Mouse (Mus musculus): ENCODE results near the gene Ccne1. TPM values are rescaled to one million over a fixed set of nuclear protein-coding genes. Genes with fewer than 3 reads are reported as not detected.

Ccne1 gene
- total and polyA plus RNA-seq, 2 experiments: 0.37 TPM

DNA sequence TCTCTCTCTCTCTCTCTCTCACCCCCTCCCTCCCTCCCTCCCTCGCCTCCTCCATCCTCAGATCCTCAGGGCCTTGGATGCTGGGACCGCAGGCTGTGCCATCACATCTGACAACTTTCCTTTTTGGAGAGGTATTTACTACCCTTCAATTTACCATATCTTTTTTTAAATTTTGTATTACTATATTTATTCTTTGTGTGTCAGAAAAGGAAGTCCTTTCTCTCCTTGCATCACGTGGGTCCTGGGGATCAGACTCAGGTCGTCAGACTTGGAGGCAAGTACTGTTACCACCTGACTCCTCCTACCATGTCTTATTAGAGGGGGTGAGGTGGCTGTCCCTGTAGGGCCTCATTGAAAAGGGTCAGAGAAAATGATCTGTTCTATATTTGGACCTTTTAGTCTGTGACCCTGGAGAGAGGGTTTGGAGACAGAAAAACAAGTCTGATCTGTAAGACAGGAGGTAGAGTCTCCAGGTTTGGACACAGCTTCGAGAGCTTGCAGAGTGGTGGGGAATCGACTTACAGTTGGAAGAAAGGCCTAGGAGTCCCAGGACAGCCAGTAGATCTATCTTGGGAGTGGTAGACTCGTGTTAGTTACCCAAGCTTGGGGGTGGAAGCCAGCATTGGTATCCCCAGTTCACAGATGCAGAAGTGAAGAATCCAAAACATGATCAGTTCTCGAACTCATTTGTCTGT is 47.6 kb downstream of the Ccne1 start:
- Histone ChIP-seq H3K4me3 (ENCODE audit: insufficient read depth, low read depth, low read length) (no peak overlapping the region), H3K36me3 (ENCODE audit: control insufficient read depth, insufficient read depth, low read length) (no peaks in the 10 kb centered on the region), H3K79me2 (ENCODE audit: control insufficient read depth, insufficient read depth, low read length) (no peaks in the 10 kb centered on the region), H3K27ac (replicated peaks; ENCODE audit: insufficient read depth, low read depth, low read length) (no peak overlapping the region), H3K27me3 (ENCODE audit: control insufficient read depth, insufficient read depth, low read length) (no peaks in the 10 kb centered on the region), H3K9ac (ENCODE audit: low read depth, low read length) (no peak overlapping the region), H3K4me1 (ENCODE audit: control insufficient read depth, insufficient read depth, low read length) (peaks cover 2% of the 10 kb centered on the region; the same call in 1 of the 2 replicates)
- 76% methylated on average over 8 of the region's 8 CpGs for WGBS
- DNase-seq (ENCODE audit: extremely low read depth, low read depth, low spot score): no peak
- TF ChIP-seq POLR2A (IDR thresholded peaks at IDR 0.05; ENCODE audit: extremely low read depth, insufficient read depth, low read length): no peak
- no peak for TF ChIP-seq CTCF (IDR thresholded peaks at IDR 0.05; ENCODE audit: low read depth, low read length)

DNA sequence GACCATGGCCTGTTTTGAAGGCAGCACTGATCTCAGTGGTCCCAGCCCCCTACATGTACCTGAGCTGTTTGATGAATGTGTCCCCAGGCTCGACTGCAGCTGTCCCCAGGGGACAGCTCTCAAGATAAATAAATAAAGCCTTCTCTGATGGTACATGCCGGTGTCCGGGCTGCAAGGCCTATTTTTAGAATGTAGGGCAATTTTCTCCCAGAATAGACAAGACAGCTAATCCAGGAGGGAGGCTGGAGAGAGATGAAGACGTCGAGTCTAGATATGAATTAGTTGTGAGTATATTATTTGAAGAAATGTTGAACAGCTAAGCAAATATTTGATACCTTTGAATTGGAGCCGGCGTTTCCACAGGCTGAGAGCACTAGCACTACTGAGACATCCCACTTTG is 48.2 kb downstream of the Ccne1 start:
- TF ChIP-seq CTCF (IDR thresholded peaks at IDR 0.05; ENCODE audit: low read depth, low read length): no peak
- TF ChIP-seq POLR2A (IDR thresholded peaks at IDR 0.05; ENCODE audit: extremely low read depth, insufficient read depth, low read length): no peak
- Histone ChIP-seq H3K79me2 (ENCODE audit: control insufficient read depth, insufficient read depth, low read length) (no peaks in the 10 kb centered on the region), H3K36me3 (ENCODE audit: control insufficient read depth, insufficient read depth, low read length) (no peaks in the 10 kb centered on the region), H3K9ac (ENCODE audit: low read depth, low read length) (no peak overlapping the region), H3K27ac (replicated peaks; ENCODE audit: insufficient read depth, low read depth, low read length) (no peak overlapping the region), H3K27me3 (ENCODE audit: control insufficient read depth, insufficient read depth, low read length) (no peaks in the 10 kb centered on the region), H3K4me3 (ENCODE audit: insufficient read depth, low read depth, low read length) (no peak overlapping the region), H3K4me1 (ENCODE audit: control insufficient read depth, insufficient read depth, low read length) (peaks cover 2% of the 10 kb centered on the region; the same call in 1 of the 2 replicates)
- no peak for DNase-seq (ENCODE audit: extremely low read depth, low read depth, low spot score)
- WGBS: 37% methylated on average over 7 of the region's 7 CpGs

GRCm38 (mm10) chr7:38055996-38056395 is 51.3 kb downstream of the Ccne1 start:
- Histone ChIP-seq H3K36me3 (ENCODE audit: control insufficient read depth, insufficient read depth, low read length) (no peaks in the 10 kb centered on the region), H3K9ac (ENCODE audit: low read depth, low read length) (no peak overlapping the region), H3K27ac (replicated peaks; ENCODE audit: insufficient read depth, low read depth, low read length) (no peak overlapping the region), H3K27me3 (ENCODE audit: control insufficient read depth, insufficient read depth, low read length) (no peaks in the 10 kb centered on the region), H3K4me1 (ENCODE audit: control insufficient read depth, insufficient read depth, low read length) (peaks cover 2% of the 10 kb centered on the region; the same call in 1 of the 2 replicates), H3K4me3 (ENCODE audit: insufficient read depth, low read depth, low read length) (no peak overlapping the region), H3K79me2 (ENCODE audit: control insufficient read depth, insufficient read depth, low read length) (no peaks in the 10 kb centered on the region)
- DNase-seq (ENCODE audit: extremely low read depth, low read depth, low spot score): no peak
- WGBS: 87% methylated on average over 2 of the region's 2 CpGs
- TF ChIP-seq CTCF (IDR thresholded peaks at IDR 0.05; ENCODE audit: low read depth, low read length): no peak
- no peak for TF ChIP-seq POLR2A (IDR thresholded peaks at IDR 0.05; ENCODE audit: extremely low read depth, insufficient read depth, low read length)

GRCm38 (mm10) chr7:38054246-38054645 is 53.1 kb downstream of the Ccne1 start:
- TF ChIP-seq CTCF (IDR thresholded peaks at IDR 0.05; ENCODE audit: low read depth, low read length): no peak
- no peak for TF ChIP-seq POLR2A (IDR thresholded peaks at IDR 0.05; ENCODE audit: extremely low read depth, insufficient read depth, low read length)
- Histone ChIP-seq H3K27ac (replicated peaks; ENCODE audit: insufficient read depth, low read depth, low read length) (no peak overlapping the region), H3K79me2 (ENCODE audit: control insufficient read depth, insufficient read depth, low read length) (no peaks in the 10 kb centered on the region), H3K9ac (ENCODE audit: low read depth, low read length) (no peak overlapping the region), H3K4me1 (ENCODE audit: control insufficient read depth, insufficient read depth, low read length) (no peaks in the 10 kb centered on the region), H3K4me3 (ENCODE audit: insufficient read depth, low read depth, low read length) (no peak overlapping the region), H3K36me3 (ENCODE audit: control insufficient read depth, insufficient read depth, low read length) (no peaks in the 10 kb centered on the region), H3K27me3 (ENCODE audit: control insufficient read depth, insufficient read depth, low read length) (no peaks in the 10 kb centered on the region)
- 87% methylated on average over 9 of the region's 9 CpGs for WGBS
- DNase-seq (ENCODE audit: extremely low read depth, low read depth, low spot score): no peak

Other genes starting within 250 kb of the Ccne1 start
- 12.1 and 13.9 TPM in 2 replicates for gene Uri1, start 84.0 kb downstream of the Ccne1 start, total RNA-seq (2014; rRNA removed)
- gene Uri1, start 84.0 kb downstream of the Ccne1 start, polyA plus RNA-seq (2012; rRNA removed): 5.5 and 6.2 TPM in 2 replicates
- gene 1600014C10Rik, start 75.7 kb upstream of the Ccne1 start, total RNA-seq (2014; rRNA removed): 135 and 146 TPM in 2 replicates
- 116 and 202 TPM in 2 replicates for gene 1600014C10Rik, start 75.7 kb upstream of the Ccne1 start, polyA plus RNA-seq (2012; rRNA removed)
- gene Plekhf1, start 120.5 kb upstream of the Ccne1 start, total RNA-seq (2014; rRNA removed): 3.4 and 6.6 TPM in 2 replicates
- gene Plekhf1, start 120.5 kb upstream of the Ccne1 start, polyA plus RNA-seq (2012; rRNA removed): 2.5 and 3.2 TPM in 2 replicates
- 10.7 and 12.8 TPM in 2 replicates for gene Pop4, start 163.9 kb upstream of the Ccne1 start, total RNA-seq (2014; rRNA removed)
- 6.5 and 7.2 TPM in 2 replicates for gene Pop4, start 163.9 kb upstream of the Ccne1 start, polyA plus RNA-seq (2012; rRNA removed)

All from liver, adult 2 months (tissue).